Mouse (Mus musculus) MEL (cell line): ENCODE measurements at regions not wholly inside any gene's neighbourhood (a gene's known extent, or its start where the extent isn't known, plus 50 kb on each side); places are given as distances from the start of the nearest gene placed in this dataset.

Experiments used
- CTCF ChIP-seq, 3 experiments: IDR thresholded peaks in 2 of 3; conservative IDR thresholded peaks in 1 of 3; 2 replicates each; pipeline ENCODE4 v1.5.1; 2011 to 2012; ENCODE audit warnings: low read length in 3 of 3, low read depth in 2 of 3, mild to moderate bottlenecking in 2 of 3, improper control_type of control experiment in 1 of 3, inconsistent platforms in 1 of 3, mixed read lengths in 1 of 3, moderate library complexity in 1 of 3; ENCODE audit not compliant: control insufficient read depth in 1 of 3, insufficient read depth in 1 of 3, poor library complexity in 1 of 3, severe bottlenecking in 1 of 3
- SIN3A ChIP-seq: IDR thresholded peaks from 2 replicates; pipeline ENCODE4 v1.6.1; 2012; ENCODE audit warnings: low read length, improper control_type of control experiment, inconsistent platforms

DNA sequence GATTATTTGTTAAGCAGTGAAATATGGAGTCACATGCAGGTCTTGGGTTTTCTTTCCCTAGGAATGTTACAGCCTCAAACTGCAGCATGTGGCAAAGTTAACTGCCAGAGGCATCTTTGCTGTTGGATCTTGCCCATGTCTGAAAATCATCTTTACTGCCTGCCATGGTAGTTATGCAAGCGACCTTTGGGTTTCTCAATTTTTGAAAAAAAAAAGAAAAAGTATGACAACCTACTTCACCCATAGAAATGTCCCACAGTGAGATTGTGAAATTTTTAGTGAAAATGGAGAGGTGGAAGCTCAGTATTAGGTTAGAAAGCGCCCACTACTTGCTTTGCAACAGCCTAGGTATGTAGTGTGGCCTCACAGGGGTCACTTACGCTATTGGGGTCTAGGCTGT lies 274.2 kb downstream of the Bcl11a start:
- TF ChIP-seq SIN3A, result no peak
- TF ChIP-seq CTCF (IDR thresholded peaks at IDR 0.05 in 2 of 3, conservative IDR thresholded peaks at IDR 0.05 in 1 of 3; ENCODE audit: control insufficient read depth in 1 of 3, insufficient read depth in 1 of 3, low read depth in 2 of 3, low read length in 3 of 3, poor library complexity in 1 of 3, severe bottlenecking in 1 of 3), result no peak
